In genomic region chrX:135712845-135713244, GRCm38 (mm10) we compare ENCODE assay signal across 41 mouse cellular contexts. TPM values are rescaled to one million over a fixed set of nuclear protein-coding genes. Genes with fewer than 3 reads are reported as not detected.
"Had no signal": no experiment of that assay in that cellular context is flagged by ENCODE, and none has a peak within 500 bp of the region (broad histone marks: within the 10 kb centered on the region; RNA-seq: fewer than 3 reads in every experiment).

No protein-coding gene starts in this region.

- H3K4me1 ChIP-seq: heart, embryonic 10.5 days; hindbrain, embryonic 13.5 days; hindbrain, embryonic 15.5 days; kidney, embryonic 15.5 days; limb, embryonic 13.5 days; limb, embryonic 15.5 days; liver, embryonic 12.5 days had no signal

- H3K9ac ChIP-seq: forebrain, postnatal 0 days; hindbrain, embryonic 13.5 days; hindbrain, embryonic 15.5 days; kidney, embryonic 15.5 days; limb, embryonic 13.5 days; limb, embryonic 15.5 days; liver, embryonic 12.5 days; liver, embryonic 14.5 days had no signal

- H3K36me3 ChIP-seq: heart, embryonic 10.5 days; hindbrain, embryonic 13.5 days; hindbrain, embryonic 15.5 days; kidney, embryonic 15.5 days; limb, embryonic 13.5 days; limb, embryonic 15.5 days; liver, embryonic 12.5 days had no signal

- ATAC-seq: forebrain, postnatal 0 days; hindbrain, postnatal 0 days; intestine, embryonic 16.5 days; liver, embryonic 12.5 days had no signal

- H3K4me2 ChIP-seq: hindbrain, embryonic 13.5 days; hindbrain, embryonic 15.5 days; kidney, embryonic 15.5 days; limb, embryonic 13.5 days; limb, embryonic 15.5 days; liver, embryonic 12.5 days had no signal

- H3K27me3 ChIP-seq: hindbrain, embryonic 13.5 days; hindbrain, embryonic 15.5 days; liver, embryonic 12.5 days had no signal

- H3K27ac ChIP-seq: heart, embryonic 10.5 days; hindbrain, embryonic 13.5 days; hindbrain, embryonic 15.5 days; hindbrain, postnatal 0 days; kidney, embryonic 15.5 days; kidney, postnatal 0 days; limb, embryonic 13.5 days; limb, embryonic 15.5 days; liver, embryonic 12.5 days; liver, embryonic 14.5 days had no signal

- H3K4me3 ChIP-seq: heart, embryonic 10.5 days; hindbrain, embryonic 13.5 days; hindbrain, embryonic 15.5 days; kidney, embryonic 15.5 days; limb, embryonic 13.5 days; limb, embryonic 15.5 days; liver, embryonic 12.5 days had no signal

- DNase-seq: forebrain, postnatal 0 days; gastrocnemius, postnatal 14 days; gastrocnemius, postnatal 36 days; kidney, adult 11 months; kidney, adult 2 months; kidney, adult 9 months; kidney, postnatal 14 days; kidney, postnatal 36 days; layer of hippocampus, adult 9-11 months; layer of hippocampus, postnatal 36 days; left cerebral cortex, postnatal 4 days; lung, adult 18-20 months had no signal

- H3K9me3 ChIP-seq: heart, embryonic 10.5 days; hindbrain, embryonic 13.5 days; hindbrain, embryonic 15.5 days; kidney, embryonic 15.5 days; limb, embryonic 13.5 days; limb, embryonic 15.5 days; liver, embryonic 12.5 days had no signal

RNA-seq across cellular contexts. Expression of gene Tmsb15a, which starts 12.2 kb away (rescaled TPM):
- total RNA-seq: gastrocnemius, adult 18-20 months; gastrocnemius, adult 8-10 months; gastrocnemius, postnatal 14 days; gastrocnemius, postnatal 36 days; heart, adult 18-20 months; hematopoietic stem cell, adult 5-6 weeks; hindbrain, postnatal 0 days; layer of hippocampus, adult 18-20 months; layer of hippocampus, adult 8-10 months; layer of hippocampus, postnatal 14 days; layer of hippocampus, postnatal 36 days; left cerebral cortex, adult 18-20 months; left cerebral cortex, adult 8-10 months; left cerebral cortex, postnatal 10 days; left cerebral cortex, postnatal 25 days; left cerebral cortex, postnatal 4 days; liver, adult 2 months had no signal
- polyA plus RNA-seq: forebrain, postnatal 0 days; gonadal fat pad, adult 2 months; heart, embryonic 10.5 days; hindbrain, embryonic 11.5 days; hindbrain, embryonic 13.5 days; hindbrain, embryonic 15.5 days; hindbrain, postnatal 0 days; intestine, embryonic 16.5 days; kidney, adult 2 months; kidney, embryonic 15.5 days; kidney, postnatal 0 days; large intestine, adult 2 months; limb, embryonic 11.5 days; liver, adult 2 months; liver, embryonic 12.5 days; liver, embryonic 14.5 days; liver, embryonic 16.5 days had no signal

RNA-seq across cellular contexts. Expression of gene Tcp11x2, which starts 19.3 kb away (rescaled TPM):
- total RNA-seq: forebrain, postnatal 0 days; gastrocnemius, adult 18-20 months; gastrocnemius, adult 8-10 months; gastrocnemius, postnatal 14 days; gastrocnemius, postnatal 36 days; heart, adult 18-20 months; hematopoietic stem cell, adult 5-6 weeks; hindbrain, postnatal 0 days; layer of hippocampus, adult 18-20 months; layer of hippocampus, adult 8-10 months; layer of hippocampus, postnatal 14 days; layer of hippocampus, postnatal 36 days; left cerebral cortex, adult 18-20 months; left cerebral cortex, adult 8-10 months; left cerebral cortex, postnatal 10 days; left cerebral cortex, postnatal 25 days; left cerebral cortex, postnatal 4 days; liver, adult 2 months had no signal
- polyA plus RNA-seq: forebrain, postnatal 0 days; heart, embryonic 10.5 days; hindbrain, embryonic 11.5 days; hindbrain, embryonic 13.5 days; hindbrain, embryonic 15.5 days; hindbrain, postnatal 0 days; intestine, embryonic 14.5 days; intestine, embryonic 16.5 days; kidney, adult 2 months; kidney, embryonic 15.5 days; large intestine, adult 2 months; limb, embryonic 13.5 days; limb, embryonic 15.5 days; liver, adult 2 months; liver, embryonic 12.5 days; liver, embryonic 14.5 days; liver, embryonic 16.5 days had no signal
